Mouse (Mus musculus) frontal cortex, postnatal 14 days (tissue): ENCODE measurements at regions not wholly inside any gene's neighbourhood (a gene's known extent, or its start where the extent isn't known, plus 50 kb on each side); places are given as distances from the start of the nearest gene placed in this dataset.
A peak's percentile ranks its signal among the peaks of the same experiment; 100 is the strongest.
"Not testable (repeated sequence)": the region's sequence is repeated elsewhere in the genome, so short reads cannot be mapped to it uniquely, and the experiment has no call there.

Experiments
- DNase-seq, 2 experiments: peaks; one replicate each; pipeline ENCODE4 v3.0.0; 2022; ENCODE audit warnings: low spot score in 2 of 2

- DNase-seq: no peak
These were observed 54.4 kb upstream of the Lrpprc start for GRCm38 (mm10) chr17:84844950-84845349.

GRCm38 (mm10) chr17:84846141-84846540 lies 55.6 kb upstream of the Lrpprc start:
- DNase-seq: no peak

DNA sequence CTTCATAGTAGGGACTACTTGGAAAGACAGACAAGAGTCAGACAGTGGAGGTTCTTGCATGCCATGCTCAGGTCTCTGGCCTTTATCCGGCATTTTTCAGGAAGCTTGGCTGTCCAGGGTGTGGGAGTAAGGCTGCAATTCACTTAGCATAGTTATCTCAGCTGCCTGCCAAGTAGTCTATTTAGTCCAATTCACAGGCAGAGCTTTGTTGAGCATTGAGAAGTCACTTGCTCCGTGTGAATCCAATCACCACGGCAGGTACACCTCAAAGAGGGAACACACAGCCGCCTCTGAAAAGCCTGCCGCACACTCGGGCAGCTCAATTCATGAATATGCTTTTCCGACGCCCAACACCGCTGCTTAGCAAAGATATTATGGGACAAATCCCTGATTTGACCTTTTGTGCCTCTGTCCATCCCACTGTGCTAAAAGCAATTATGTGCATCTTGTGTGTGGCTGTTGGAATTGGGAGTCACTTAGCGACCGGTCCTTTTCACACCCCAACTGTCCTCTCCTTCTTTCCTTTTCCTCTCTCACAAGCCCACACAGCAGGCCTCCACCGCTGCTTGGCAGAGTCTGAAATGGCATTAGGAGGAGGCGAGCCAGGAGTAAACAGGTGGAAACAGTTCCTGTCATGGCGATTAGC lies 57.9 kb upstream of the Lrpprc start:
- DNase-seq: no peak

DNA sequence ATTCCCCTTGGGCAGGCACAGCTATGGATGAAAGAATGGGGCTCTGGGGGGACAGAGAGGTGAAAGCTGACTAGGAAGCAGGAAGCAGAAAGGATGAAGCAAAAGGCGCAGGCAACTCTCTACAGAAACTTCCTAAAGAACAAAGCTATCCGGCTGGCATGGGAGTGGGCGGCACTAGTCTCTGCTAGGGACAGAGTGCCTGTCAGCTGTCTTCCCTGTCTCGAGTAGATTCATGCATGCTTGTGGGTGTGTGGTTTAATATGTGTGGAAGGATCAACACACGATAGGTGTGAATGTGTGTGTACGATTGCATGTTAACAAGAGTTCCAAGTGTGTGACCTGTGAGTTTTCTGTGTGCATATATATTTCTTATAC lies 58.4 kb upstream of the Lrpprc start:
- DNase-seq: no peak

GRCm38 (mm10) chr17:84850464-84850863 lies 59.9 kb upstream of the Lrpprc start:
- no peak for DNase-seq

- no peak for DNase-seq
These were observed 60.3 kb upstream of the Lrpprc start for GRCm38 (mm10) chr17:84850893-84851292.

DNA sequence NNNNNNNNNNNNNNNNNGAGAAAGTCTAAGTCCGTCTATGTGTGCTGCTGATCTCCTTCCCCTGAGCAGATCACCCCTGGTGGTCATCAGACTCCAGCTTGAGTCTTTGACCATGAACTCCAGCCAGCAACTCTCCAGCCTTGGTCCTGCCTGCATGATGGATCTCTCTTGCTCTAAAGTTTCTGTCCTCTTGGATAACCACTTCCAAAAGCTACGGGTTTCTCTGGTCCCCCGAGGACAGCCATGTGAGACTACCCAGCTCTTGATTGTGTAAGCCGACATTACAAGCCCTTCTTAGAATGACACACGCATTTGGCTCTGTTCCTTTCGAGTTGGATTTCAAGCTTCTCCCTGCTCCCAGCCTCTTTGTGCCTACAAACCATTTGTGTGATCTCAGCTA lies 66.4 kb upstream of the Lrpprc start:
- DNase-seq: no peak

- DNase-seq: no peak
These were observed 68.2 kb upstream of the Lrpprc start for GRCm38 (mm10) chr17:84858830-84859229.

DNA sequence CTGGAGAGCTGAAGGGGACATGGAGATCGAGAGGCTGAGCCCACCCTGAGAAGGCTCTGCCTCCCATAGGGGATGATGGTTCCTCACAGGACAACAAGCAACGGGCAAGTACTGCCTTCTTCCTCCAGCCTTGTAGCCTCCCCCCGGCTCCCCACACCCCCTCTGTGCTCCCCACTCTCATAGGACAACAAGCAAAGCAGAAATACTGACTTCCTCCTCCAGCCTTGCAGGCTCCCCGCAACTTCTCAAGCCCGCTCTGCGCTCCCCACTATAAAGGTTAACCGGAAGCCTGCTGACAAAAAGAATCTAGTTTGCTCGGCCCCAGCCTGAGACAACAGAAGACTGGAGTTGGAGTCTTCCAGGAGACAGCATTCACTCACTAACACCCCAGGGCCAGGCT lies 69.3 kb upstream of the Lrpprc start:
- DNase-seq: no peak

DNA sequence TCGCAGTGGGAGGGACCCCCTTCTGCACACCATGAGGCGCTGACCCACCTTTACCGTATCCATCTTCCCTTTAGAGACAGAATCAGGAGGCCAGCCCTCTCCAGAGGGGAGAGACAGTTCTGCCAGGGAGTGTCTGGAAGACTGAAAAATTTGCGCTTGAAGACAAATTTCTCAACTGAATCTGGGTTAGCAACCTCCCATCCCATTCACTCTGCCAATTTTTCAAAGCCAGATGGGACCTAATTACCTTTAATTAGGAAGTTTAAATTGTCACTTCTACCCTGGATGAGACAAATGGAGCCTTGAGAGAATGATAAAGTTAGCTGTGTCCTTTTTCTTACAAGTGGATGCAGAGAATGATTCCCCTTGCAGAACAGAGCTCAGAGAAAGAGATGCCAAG lies 70.2 kb upstream of the Lrpprc start:
- DNase-seq: no peak

GRCm38 (mm10) chr17:84864231-84864630 lies 73.6 kb upstream of the Lrpprc start:
- DNase-seq: not testable (repeated sequence)

DNA sequence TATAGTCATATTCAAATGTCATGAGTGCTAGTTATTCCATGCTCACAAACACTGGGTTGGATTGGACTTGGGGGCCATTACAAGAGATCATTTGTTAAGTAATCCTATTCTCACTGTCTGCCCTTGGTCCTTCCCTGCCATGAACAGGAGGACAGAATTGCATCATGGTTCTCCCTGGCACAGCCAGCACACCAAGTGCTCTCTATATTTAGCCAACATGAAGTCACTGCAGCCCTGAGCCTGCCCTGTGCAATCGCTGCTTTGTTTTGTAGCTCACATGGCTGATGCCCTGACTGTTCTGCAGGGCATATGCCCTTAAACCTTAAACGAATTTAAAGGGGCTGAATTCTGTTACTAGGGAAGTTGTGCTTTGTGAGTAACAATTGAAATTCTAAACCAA lies 74.6 kb upstream of the Lrpprc start:
- DNase-seq: no peak

DNA sequence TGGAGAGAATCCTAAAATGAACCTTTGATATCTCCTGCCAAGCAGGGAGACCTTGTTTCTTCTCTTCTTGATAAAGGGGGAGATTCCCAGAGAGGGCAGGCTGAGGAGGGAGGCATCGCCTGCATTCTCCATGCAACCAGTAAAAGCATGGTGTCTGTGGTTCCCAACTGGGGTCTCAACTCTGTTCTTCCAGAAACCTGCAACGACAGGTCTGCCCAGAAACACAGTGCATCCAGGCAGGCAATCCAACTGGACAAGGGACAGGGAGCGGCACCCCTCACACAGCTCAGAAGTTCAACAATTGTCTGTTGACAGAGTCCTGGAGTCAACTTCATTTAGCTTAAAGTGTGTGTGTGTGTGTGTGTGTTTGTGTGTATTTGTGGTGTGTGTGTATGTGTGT lies 75.0 kb upstream of the Lrpprc start:
- DNase-seq: no peak

DNA sequence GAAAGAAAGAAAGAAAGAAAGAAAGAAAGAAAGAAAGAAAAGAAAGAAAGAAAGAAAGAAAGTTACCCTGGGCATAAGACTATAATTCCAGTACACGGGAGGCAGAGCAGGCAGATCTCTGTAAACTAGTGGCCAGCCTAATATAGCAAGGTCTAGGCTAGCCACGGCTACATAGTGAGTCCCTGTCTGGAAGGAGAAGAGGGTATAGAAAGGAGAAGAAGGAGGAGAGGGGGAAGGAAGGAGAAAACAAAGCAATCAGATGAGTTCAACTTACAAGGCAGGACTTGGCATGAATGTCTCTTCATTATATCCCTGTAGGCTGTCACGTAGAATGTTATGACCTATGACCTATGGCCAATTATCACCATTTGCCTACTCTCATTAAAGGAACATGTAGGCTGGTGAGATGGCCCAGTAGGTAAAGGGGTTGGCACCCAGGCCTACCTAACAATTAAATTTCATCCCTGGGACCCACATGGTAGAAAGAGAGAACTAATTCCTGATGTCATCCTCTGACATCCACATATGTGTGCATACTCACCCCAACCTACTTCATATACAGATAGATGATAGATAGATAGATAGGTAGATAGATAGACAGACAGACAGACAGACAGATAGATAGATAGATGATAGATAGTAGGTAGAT lies 78.6 kb upstream of the Lrpprc start:
- no peak for DNase-seq

GRCm38 (mm10) chr17:84873554-84873953 lies 83.0 kb upstream of the Lrpprc start:
- DNase-seq: no peak

- no peak for DNase-seq
These were observed 82.0 kb upstream of the Ppm1b start for GRCm38 (mm10) chr17:84874494-84874893.

GRCm38 (mm10) chr17:84875031-84875430 lies 81.5 kb upstream of the Ppm1b start:
- no peak for DNase-seq

- no peak for DNase-seq
These were observed 80.5 kb upstream of the Ppm1b start for GRCm38 (mm10) chr17:84876037-84876436.

- no peak for DNase-seq
These were observed 79.2 kb upstream of the Ppm1b start for GRCm38 (mm10) chr17:84877176-84877863.

DNA sequence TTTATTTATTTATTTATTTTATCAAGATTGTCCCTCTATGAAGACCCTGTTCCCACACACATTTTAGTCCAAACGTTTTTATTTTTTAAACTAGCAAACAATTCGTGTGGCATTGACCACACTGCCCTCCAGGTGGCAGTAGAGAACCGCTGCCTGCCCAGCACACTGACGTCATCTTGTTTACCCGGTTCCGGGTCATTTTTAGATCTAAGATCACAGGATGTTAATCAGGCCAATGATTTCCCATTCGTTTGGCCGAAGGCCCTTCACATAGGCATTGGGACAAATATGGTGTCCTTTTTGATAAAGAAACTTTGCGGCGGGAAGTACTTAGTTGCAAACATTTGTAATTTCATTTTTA lies 78.7 kb upstream of the Ppm1b start:
- DNase-seq: peak; percentile 46 to 49

GRCm38 (mm10) chr17:84878316-84878715 lies 78.2 kb upstream of the Ppm1b start:
- DNase-seq: no peak

DNA sequence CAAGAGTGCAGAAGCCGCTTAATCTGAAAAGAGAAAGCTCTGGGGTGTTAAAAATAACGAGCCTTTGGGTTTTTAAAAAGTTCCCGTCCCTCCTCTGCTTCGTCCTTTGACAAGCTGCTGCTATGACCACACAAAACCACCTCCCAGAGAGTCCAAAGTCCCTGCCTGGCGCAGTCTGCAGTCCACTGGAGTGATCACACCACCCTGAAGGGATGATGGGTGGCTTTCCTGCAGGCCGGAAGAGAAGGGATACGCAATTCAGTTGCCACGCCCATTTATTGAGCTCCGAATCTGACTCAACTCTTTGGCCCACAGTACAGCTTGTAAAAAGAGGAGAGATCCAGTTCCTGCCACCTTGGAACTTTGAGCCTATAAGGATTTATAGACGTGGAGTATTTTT lies 77.4 kb upstream of the Ppm1b start:
- no peak for DNase-seq

GRCm38 (mm10) chr17:84880946-84881345 lies 75.6 kb upstream of the Ppm1b start:
- no peak for DNase-seq
